Mouse (Mus musculus): ENCODE data around the gene Rilpl1.

Gene Rilpl1

DNA sequence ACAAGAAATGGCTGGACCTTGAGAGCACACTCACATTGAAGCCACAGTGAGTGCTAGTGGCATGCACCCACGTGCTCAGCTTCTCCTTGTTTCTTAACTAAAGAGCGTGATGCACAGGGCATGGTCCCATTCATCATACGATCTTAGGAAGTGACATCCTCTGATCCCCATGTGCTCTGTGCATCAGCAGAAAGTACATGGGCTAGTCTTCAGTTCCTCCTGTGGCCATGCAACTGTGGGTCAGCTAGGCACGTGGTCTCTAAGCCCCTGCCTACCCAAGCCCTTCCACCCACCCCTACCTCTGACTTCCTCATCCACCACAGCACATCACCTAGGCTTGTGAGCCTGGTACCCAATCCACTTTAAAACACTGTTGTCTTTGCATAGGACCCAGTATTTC, 38.6 kb downstream of the Rilpl1 start:
- no peak for DNase-seq (ENCODE audit: low spot score in 2 of 2)

DNA sequence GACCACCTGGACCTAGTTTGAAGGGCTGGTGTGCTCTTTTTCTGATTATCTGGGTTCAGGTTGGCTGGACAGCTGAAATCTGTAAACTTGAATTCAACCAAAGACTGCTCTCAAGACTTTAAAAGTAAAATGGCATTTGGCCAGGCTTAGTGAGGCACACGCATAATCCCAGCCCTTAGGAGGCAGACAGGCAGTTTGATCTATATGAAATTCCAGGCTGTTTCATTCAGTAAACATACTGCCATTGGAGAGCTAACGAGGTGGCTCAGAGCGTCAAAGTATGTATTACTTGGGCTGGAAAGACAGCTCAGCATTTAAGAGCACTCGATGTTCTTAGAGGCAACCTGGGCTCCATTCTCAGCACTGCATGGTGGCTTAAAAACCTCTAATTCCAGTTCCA, 39.5 kb downstream of the Rilpl1 start:
- DNase-seq (ENCODE audit: low spot score in 2 of 2): no peak

DNA sequence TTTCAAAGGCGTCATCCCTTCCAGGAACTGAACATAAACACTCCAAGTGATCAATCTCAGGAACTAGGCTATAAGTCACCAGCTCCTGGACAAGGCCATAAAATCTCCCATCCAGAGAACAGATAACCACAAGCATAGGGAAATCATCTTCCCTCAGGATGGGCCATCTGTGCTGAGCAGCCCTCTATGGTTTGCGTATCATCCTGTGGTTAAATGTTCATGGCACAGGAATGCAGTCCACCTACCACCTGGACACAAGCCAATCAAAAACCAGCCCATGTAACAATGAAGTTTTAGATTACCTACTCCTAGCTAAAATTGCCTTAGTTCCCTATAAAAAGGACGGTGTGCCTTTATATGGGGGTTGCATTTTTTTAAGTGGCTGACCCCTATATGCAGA, 42.3 kb downstream of the Rilpl1 start:
- DNase-seq (ENCODE audit: low spot score in 2 of 2): no peak

DNA sequence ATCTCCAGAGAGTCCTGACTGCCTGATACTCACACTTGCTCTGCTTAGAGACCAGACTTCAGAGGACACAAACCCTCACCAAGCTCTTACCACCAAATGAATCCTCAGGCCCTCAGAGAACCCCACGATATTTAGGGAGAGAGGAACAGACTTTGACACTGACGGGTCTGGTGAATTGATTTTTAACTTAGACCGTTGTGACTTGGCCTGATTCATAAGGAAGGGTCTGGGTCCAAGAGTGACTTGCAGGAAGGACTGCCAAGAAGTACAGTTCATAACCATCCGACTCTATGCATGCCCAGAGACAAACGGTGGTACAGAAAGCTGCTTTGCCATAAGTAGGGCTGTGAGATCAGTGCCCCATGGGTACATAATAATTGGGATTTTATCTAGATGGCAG, 45.5 kb downstream of the Rilpl1 start:
- no peak for DNase-seq (ENCODE audit: low spot score in 2 of 2)

DNA sequence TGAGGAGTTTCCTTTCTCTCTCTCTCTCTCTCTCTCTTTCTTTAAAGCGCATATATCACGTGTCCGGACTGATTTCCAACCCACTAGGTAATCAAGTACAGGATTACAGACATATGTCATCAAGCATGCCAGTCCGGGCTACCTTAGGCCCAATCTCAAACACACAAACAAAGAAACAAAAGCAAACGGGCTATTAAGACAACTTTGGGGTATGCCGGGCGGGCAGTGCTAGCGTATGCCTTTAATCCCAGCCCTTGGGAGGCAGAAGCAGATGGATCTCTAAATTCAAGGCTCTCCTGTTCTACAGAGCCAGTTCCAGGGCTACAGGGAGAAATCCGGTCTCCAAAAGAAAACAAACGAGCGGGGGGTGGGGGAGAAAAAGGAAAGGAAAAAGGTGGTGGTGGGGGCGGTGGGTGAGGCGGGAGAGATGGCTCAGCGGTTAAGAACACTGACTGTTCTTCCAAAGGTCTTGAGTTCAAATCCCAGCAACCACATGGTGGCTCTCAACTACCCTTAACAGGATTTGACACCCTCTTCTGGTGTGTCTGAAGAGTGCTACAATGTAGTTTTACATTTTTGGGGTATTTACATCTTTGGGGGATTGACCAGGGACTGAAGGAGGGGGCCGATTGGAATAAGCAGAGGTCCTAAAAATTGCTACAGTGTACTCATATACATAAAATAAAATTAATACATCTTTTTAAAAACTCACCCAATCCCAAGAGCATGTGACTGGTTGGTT, 47.4 kb downstream of the Rilpl1 start:
- DNase-seq (ENCODE audit: low spot score in 2 of 2): no peak

DNA sequence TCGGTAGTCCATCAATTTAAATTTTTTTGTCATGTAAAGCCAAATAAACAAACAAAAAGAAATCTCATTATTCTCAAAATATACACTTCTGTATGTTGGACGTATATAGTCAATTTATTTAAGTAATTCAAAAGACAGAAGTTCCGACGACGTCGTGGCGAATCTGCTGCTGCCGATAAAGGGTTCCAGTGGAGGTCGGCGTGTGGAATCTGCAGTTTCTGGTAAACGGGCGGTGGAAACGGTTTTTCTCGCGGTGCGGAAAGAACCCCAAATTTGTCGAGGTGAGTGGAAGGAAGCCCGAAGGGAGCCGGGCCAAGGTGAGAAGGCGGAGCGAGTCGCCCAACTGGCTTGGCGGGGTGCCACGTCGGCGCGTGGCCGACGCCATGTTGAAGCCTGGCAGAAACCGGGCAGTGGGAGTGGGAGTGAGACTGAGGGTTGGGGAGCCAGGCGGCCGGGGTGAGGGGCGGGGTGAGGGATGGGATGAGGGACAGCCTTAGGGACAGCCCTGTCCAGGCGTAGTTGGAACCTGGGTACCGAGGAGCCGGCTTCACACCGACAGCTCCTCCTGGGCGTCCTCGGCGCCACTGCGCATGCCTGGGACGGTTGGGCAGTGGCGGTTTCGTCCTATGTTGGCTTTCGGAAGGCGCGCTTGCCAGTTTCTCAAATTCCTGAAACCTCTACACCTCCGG, 48.1 kb downstream of the Rilpl1 start, which contains the start of gene Snrnp35:
Gene Snrnp35 (plus strand): TSS at position 169 of the 689 bp plus-strand sequence.
- peak; percentile 91 for DNase-seq (ENCODE audit: low spot score in 2 of 2)

DNA sequence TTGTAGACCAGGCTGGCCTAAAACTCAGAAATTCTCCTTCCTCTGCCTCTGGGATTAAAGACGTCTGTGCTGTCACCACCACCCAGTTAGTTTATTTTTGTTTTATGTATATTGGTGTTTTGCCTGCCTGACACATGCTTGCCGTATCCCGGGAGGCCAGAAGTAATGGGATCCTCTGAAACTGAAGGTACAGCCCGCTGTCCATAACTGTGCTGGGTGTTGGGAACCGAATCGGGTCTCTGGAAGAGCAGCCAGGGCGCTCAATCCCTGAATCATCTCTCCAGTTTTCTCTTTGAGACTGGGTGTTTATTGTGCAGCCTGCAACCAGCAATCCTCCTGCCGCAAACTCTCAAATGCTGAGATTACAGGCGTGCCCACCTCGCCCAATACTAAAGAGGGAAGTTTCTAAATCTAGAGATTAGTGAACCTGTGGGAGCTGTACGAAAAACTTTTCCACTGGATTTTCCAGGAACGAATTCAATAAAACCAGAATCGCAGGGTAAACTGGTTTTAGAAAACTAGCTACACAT, 48.7 kb downstream of the Rilpl1 start:
- DNase-seq (ENCODE audit: low spot score in 2 of 2): no peak

DNA sequence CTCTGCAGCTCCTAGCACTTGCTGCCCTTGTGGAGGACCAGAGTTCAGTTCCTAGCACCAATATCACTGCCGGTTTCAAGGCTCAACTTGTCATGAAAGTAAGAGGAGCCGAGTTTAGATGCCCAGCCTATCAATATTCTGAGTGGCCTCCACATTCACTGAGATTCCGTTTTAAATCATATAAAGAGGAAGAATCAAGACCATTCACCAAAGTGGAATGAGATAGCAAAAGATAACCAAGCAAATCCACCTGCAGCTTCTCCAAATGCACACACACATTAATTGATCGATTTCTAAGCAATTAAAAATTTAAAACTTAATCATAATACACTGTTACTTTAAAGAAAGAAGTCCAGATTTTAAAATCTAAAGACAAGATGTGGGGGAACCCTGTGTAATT, 49.5 kb downstream of the Rilpl1 start:
- DNase-seq (ENCODE audit: low spot score in 2 of 2): no peak

DNA sequence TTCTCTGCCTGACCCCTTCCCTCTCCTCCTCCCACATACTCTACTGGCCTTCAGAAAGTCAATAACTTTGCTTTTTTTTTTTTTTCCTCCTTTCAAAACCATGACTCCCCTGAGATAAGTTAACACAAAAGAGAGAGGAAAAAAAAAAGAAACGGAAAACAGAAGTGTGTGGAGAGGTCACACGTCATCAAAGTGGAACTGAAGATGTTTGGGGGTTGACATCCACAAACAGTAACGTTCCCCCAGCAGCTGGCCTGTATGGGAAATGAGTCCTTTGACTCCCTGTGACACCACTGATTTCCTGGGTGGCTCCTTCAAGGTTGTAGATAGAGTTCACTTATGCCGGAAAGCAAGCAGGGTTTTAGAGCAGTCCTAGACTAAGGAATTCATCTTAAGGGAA, 51.1 kb downstream of the Rilpl1 start:
- no peak for DNase-seq (ENCODE audit: low spot score in 2 of 2)

DNA sequence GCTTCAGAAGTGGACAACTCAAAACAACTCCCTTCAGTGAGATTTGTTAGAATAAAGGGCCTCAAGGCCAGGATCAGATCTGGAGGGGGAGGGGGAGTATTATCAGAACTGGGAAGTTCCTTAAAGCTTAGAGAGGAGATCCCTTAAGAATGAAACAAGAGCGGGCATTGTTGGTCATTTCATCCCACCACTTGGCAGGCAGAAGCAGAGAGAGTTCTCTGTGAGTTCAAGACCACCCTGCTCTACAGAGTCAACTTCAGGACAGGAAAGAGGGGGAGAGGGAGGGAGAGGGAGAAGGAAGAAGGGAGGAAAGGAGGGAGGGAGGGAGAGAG, 52.4 kb downstream of the Rilpl1 start:
- no peak for DNase-seq (ENCODE audit: low spot score in 2 of 2)

DNA sequence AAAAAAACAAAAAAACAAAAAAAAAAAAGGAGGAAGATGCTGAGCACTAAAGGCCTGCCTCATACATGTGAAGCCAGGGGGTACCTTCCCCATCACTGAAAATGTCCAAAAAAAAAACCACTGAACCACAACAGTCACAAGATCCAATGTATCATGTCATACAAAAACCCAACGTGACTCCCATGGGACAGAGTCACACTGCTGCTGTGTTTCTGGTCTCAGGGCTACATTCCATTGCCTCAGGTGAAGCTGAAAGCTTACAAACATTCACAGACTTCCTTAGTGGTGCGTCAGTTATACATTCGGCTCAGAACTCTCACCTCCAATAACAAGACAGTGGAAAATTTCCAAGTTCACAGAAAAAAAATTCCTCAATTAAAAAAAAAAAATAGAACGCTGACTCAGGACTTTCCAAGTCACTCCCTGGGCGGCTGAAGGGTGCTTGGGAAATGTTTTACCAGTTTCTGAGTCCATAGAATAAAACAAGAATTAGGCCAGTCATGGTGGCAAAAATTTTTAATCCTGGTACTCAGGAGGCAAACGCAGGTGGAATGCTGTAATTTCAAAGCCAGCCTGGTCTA, 60.5 kb downstream of the Rilpl1 start:
- no peak for DNase-seq (ENCODE audit: low spot score in 2 of 2)

DNA sequence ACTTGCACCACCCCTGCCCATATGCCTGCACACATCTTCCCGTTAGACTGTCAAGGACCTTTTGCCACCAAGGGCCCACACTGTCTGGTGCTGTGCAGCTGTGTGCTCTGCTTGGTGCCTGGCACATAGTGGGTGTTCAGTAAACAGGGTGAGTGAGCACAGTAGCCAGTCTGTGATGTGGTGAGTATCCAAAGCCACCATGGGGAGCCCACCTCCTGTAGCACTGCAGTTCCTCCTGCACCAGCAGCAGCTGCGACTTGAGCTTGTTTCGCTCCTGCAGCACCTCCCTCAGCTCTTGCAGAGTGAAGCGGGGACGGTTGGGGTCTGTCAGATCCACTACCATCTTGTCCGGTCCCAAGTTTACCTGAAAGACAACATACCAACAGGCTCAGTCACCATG, 61.7 kb downstream of the Rilpl1 start:
- no peak for DNase-seq (ENCODE audit: low spot score in 2 of 2)

DNA sequence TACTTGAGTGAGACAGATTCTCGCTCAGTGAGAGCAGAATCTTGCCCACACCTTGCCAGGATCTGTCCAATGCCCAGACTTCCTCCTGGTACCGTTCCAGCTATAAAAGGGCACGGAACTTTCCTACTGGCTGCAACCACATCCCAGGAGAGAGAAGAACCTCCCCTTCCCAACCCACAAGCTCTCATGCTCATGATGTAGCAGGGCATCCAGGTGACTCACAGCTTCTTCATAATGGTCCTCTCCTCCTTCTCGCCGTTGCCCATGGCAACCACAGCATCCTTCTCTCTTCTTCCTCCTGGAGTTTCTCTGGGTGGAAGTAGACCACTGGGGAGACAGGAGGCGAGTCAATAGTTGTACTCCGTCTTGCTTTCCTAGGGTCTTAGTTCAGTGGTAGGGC, 62.8 kb downstream of the Rilpl1 start:
- DNase-seq (ENCODE audit: low spot score in 2 of 2): no peak

DNA sequence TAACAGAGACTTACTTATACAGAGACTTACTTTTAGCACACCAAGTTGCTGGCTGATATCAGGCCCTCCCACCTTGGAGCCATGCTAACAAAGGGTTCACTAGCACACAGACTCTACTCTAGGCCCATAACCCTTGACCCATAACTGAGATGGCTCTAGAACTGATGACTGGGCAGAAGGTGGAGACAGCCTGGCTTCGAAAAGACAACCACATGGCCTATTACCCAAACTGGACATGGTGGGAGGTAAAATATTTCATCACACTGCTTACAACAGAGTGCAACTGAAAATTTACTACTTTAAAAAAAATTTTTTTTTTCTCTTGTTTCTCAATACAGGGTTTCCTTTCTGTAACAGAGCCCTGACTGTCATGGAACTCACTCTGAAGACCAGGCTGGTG, 63.4 kb downstream of the Rilpl1 start:
- DNase-seq (ENCODE audit: low spot score in 2 of 2): no peak

DNA sequence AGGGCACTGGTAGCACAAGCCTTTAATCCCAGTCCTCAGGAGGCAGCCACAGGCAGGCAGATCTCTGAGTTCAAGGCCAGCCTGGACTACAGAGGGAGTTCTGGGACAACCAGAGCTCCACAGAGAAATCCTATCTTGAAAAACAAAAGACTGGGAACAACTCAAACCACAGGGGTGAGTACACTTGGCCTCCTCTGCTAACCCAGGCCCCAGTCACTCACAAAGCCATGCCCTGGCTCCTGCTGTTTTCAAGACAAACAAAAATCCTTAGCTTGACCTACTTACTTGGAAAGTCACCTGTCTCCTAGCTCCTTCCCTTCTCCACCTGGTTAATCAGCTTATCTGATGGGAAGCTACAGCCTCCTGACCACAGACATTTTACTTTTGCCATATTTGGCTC, 66.3 kb downstream of the Rilpl1 start:
- no peak for DNase-seq (ENCODE audit: low spot score in 2 of 2)

DNA sequence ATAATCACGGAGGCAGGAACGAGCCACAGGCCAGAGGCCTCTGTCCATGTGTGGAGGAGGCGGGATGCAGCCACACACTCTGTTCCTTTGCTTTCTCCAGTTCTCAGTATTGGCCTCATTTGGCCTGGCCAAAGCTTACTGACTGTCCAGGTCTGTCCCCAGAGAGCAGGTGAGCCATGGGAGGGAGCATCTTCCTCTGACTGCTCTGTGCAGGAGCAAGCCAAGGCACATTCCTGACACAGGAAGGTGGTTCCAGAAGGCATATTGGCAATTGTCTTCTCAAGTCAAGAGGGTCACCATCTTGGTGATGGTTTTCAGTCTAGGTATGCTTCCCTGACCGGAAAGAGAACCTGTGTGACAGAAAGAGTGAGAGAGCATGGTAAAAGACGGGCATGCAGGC, 67.7 kb downstream of the Rilpl1 start:
- DNase-seq (ENCODE audit: low spot score in 2 of 2): no peak

DNA sequence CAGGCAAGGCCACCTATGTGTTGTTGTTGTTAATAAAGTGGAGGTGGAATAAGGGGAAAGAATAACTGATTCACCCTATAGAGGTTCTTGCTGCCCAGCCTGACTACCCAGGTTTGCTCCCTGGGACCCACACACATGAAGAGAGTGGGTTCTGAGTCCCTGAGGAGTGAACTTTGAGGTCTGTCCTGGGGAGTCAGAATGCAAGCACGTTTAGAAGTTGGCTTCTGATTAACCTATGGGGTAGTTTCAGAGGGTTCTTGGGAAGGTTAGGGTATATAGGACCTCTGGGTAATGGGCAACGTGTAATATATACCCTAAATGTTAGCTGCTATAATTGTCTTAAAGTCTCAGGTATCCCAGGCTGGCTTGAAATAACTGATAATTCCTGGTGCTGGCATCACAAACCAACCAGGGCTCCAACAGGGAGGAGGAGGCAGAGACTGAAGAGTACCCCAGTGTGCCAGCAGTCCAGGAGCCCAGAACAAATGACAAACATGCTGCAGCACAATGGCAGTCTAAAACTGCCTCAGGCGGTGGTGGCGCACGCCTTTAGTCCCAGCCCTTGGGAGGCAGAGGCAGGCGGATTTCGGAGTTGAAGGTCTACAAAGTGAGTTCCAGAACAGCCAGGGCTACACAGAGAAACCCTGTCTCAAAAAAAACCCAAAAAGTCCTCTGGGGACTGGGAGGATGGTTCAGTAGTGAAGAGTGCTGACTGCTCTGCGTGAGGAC, 68.7 kb downstream of the Rilpl1 start:
- DNase-seq (ENCODE audit: low spot score in 2 of 2): no peak

DNA sequence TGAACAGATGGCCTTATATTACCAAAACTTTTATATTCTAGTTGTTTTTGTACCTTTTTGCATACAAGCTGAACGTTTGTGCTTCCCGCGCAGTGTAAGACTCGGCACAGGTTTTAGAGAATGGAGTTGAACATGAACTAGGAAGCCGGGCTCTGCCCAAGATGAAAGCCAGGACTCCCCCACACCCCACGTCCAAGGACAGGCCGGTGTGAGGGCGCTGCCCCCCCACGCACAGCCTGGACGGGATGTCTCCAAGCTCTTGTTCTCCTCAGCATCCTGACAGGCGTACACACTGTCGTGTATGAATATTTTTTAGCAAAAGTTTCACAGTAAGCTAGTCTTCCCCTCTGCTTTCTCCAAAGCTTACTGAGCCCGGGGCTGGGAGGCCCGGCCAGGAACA, 70.3 kb downstream of the Rilpl1 start:
- peak in 1 of 2 experiments; percentile 39 for DNase-seq (ENCODE audit: low spot score in 2 of 2)

DNA sequence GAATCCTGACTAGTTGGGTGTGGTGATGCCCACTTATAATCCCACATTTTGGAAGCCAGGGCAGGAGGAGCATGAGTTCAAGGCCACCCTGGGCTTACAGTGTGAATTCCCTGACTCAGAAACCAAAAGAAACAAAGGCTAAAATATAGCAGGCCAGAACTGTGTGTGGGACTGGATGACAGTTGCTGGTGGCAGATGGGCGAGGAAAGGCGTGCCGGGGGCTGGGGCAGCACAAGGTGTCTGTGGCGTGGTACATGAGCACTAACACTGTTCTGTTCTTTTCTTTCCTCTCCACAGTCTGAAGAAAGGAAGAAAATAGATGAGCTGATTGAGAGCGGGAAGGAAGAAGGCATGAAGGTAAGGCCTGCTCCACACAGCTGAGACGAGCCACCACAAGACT, 74.4 kb downstream of the Rilpl1 start:
- no peak for DNase-seq (ENCODE audit: low spot score in 2 of 2)

DNA sequence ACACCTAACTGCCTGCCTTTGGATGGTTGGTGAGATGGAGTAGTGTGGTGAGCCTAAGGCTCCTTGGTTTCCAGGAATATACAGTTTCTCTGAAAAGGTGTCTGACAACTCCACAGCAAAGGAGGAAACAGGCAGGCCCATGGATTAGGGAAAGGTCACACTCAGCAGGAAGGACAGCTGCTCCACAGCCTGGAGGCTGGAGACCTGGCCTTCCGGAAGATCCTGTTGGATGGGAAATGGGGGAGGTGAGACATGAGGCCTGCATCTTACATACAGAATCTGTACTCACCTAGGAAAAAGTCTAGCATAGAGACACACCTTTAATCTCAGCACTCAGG, 77.1 kb downstream of the Rilpl1 start:
- no peak for DNase-seq (ENCODE audit: low spot score in 2 of 2)

DNA sequence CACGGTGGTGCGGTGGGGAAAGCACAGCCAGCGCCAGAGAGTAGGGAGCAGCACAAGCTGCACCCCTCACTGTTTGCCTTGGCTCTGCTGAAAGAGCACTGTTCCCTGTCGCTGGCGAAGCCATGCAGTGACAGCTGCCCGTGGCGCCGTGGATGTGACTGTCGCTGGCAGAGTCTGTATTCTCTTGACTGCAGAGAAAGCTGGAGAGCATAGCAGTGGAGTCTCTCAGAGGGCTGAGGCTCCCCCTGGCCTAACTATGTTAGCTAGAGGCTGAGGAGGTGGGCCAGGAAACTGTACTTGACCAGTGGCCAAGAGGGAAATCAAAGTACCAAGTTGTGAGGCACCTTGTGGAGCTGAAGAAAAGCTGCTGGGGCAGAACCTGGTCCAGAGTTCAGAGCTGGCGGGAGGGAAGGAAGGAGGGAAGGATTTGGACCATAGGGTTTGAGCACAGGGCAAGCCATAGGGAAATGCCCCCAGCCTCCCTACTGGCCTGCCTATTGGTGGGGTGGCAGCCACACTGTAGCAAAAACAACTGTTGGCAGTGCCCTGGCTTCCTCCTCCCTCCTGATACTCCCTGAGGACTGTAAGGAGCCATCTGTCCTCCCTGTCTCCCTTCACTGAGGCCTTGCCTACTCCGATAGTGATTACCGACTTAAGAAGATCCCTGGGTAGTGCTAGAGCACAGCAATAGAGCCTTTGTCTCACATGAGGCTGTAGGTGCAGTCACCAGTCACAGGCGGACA, 77.7 kb downstream of the Rilpl1 start:
- no peak for DNase-seq (ENCODE audit: low spot score in 2 of 2)

Data from urinary bladder, postnatal 4 days (tissue).